Mouse (Mus musculus) forebrain, embryonic 14.5 days (tissue): ENCODE measurements around the gene Med12l. TPM values are rescaled to one million over a fixed set of nuclear protein-coding genes. Genes with fewer than 3 reads are reported as not detected.
A peak's percentile ranks its signal among the peaks of the same experiment; 100 is the strongest.

ENCODE experiments used
- ATAC-seq: fragments of 200-750 bp; cut with Nextera tagmentation; 2 replicates; pipeline ENCODE4 v1.8.0; 2017; ENCODE audit warnings: mild to moderate bottlenecking, moderate library complexity
- DNase-seq: peaks from one replicate; pipeline ENCODE4 v3.0.0-alpha.2; 2015; ENCODE audit warnings: low spot score
- H3K27ac ChIP-seq: fragments of 300-500 bp; sonication (generic); 2 replicates; pipeline ENCODE4 v1.5.1; 2014; ENCODE audit warnings: low read depth, mild to moderate bottlenecking, control low read depth, low read length, moderate library complexity
- H3K27me3 ChIP-seq: fragments of 300-500 bp; sonication (generic); replicated peaks from 2 replicates; pipeline ENCODE4 v1.6.1; 2014; ENCODE audit warnings: low read length, control low read depth, mixed read lengths; ENCODE audit not compliant: control insufficient read depth, insufficient read depth
- H3K36me3 ChIP-seq: fragments of 300-500 bp; sonication (generic); 2 replicates; pipeline ENCODE4 v1.6.1; 2014; ENCODE audit warnings: low read length, control low read depth; ENCODE audit not compliant: control insufficient read depth, insufficient read depth
- H3K4me1 ChIP-seq: fragments of 300-500 bp; sonication (generic); 2 replicates; pipeline ENCODE4 v1.6.1; 2014; ENCODE audit warnings: antibody characterized with exemption, low read length, control low read depth; ENCODE audit not compliant: control insufficient read depth, insufficient read depth
- H3K4me2 ChIP-seq: fragments of 300-500 bp; sonication (generic); 2 replicates; pipeline ENCODE4 v1.6.1; 2014; ENCODE audit warnings: mild to moderate bottlenecking, control low read depth, low read length
- H3K4me3 ChIP-seq: fragments of 300-500 bp; sonication (generic); 2 replicates; pipeline ENCODE4 v1.5.1; 2014; ENCODE audit warnings: low read depth, low read length, control low read depth
- H3K9ac ChIP-seq: fragments of 300-500 bp; sonication (generic); 2 replicates; pipeline ENCODE4 v1.6.1; 2014; ENCODE audit warnings: mild to moderate bottlenecking, low read length, control low read depth, moderate library complexity
- H3K9me3 ChIP-seq: fragments of 300-500 bp; sonication (generic); replicated peaks from 2 replicates; pipeline ENCODE4 v1.6.1; 2016; ENCODE audit warnings: low read length, control low read depth, mixed read lengths; ENCODE audit not compliant: control insufficient read depth
- WGBS: fragments of 180-500 bp; shearing (Covaris S2); extraction: QIAGEN DNeasy Blood & Tissue Kit; methylation state at CpG from one replicate; pipeline ENCODE4 v1.1.7; 2014; 5-methylcytosine and 5-hydroxymethylcytosine counted together
- polyA plus RNA-seq: library from polyadenylated mRNA; unstranded; fragments of >200 nt; fragmentation: Nextera tagmentation; extraction: Ambion mirVana; gene quantifications from 2 replicates; pipeline ENCODE4 v1.2.1, GENCODE M21; 2014

The Med12l gene
- polyA plus RNA-seq, 1 experiment from 2014 or later, result 2.3 TPM

DNA sequence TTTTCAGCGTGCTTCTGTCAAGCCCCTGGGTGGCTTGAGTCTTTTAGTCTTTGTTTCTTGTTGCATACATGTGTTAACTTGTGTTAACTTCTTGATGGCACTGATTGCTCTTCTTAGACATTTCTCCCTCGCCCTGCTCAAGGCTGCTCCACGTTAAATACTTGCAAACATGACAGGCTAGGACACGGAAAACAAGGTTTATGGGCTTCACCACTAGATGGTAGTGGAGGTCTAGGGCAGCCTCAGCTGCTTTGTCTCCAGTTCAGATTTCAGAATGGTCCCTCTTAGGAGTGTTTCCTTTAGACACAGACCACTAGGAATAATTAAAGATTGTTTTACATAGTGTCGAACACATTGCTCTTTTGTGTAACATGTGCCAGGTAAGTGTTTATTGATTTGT is 169.6 kb downstream of the Med12l start:
- no peak overlapping the region for H3K4me3 ChIP-seq
- H3K9ac ChIP-seq, result no peak overlapping the region
- no peaks in the 10 kb centered on the region for H3K27me3 ChIP-seq
- no peak overlapping the region for H3K27ac ChIP-seq
- DNase-seq (peak; percentile 67), ATAC-seq (peak; percentile 79)
- WGBS, result 46% methylated on average over 5 of the region's 5 CpGs
- no peaks in the 10 kb centered on the region for H3K9me3 ChIP-seq
- no peaks in the 10 kb centered on the region for H3K4me1 ChIP-seq
- no peak overlapping the region for H3K4me2 ChIP-seq
- H3K36me3 ChIP-seq, result no peaks in the 10 kb centered on the region

DNA sequence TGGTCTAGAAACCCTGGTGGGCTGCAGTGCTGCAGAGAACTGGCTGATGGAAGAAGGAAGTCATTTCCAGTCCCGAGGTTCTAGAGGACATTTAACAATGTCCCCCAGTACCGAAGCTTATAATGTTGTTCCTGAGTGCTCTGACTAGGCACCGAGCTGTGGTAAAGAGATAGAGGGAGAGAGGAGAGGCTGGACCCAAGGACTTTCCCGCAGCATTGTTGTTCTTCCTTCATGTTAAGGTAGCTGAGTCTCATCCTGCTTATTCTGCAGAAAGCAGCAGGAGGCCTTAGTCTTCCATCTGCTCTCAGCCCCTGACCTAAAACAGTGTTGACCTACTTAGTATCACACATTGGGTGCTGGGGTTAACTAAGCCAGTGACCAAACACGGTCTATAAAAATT is 171.2 kb downstream of the Med12l start:
- WGBS, result 79% methylated on average over 5 of the region's 5 CpGs
- Histone ChIP-seq H3K4me2 (no peak overlapping the region), H3K27me3 (no peaks in the 10 kb centered on the region), H3K36me3 (no peaks in the 10 kb centered on the region), H3K4me1 (no peaks in the 10 kb centered on the region), H3K27ac (no peak overlapping the region), H3K9ac (no peak overlapping the region), H3K4me3 (no peak overlapping the region), H3K9me3 (no peaks in the 10 kb centered on the region)
- no peak for DNase-seq
- ATAC-seq, result no peak

DNA sequence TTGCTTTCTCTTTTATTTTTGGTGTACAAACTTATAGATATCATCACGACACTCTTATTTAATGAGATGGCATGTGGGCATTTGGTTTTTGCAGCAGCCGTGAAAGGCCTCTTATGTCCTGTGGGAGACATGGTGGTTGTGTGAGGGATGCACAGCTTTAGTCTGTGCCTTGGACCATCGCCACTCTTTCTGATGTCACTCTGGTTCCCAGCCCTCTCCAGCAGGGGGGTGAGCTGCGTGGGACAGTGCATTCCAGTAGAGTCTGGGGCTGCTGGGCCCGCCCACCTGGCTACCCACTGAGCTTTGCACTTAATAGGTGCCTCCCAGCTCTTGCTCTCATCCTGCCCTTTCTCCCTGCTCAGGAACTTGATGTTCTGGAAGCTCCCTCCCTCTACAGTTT is 175.5 kb downstream of the Med12l start:
- Histone ChIP-seq H3K4me2 (no peak overlapping the region), H3K4me3 (no peak overlapping the region), H3K9ac (no peak overlapping the region), H3K4me1 (no peaks in the 10 kb centered on the region), H3K27me3 (no peaks in the 10 kb centered on the region), H3K9me3 (no peaks in the 10 kb centered on the region), H3K27ac (no peak overlapping the region), H3K36me3 (no peaks in the 10 kb centered on the region)
- DNase-seq (no peak), ATAC-seq (no peak)
- WGBS, result 56% methylated on average over 5 of the region's 5 CpGs

DNA sequence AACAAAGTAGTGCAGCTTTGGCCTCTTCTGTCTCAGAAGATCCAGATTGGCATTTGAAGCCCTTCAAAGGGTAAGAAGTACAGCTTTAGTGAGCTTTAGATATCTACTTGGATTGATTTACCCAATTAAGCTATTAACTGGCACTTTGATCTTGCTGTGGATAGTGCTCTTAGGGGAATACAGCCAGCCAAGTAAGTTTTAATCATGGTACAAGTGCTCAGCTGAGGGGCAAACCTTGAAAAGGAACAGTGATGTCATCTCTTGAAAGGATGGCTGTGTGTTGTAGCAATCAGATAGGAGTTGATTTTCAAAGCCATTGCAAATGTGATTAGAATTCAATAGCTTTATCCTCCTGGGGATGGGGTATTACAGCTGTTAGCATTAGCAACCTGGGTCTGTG is 176.5 kb downstream of the Med12l start:
- no peak overlapping the region for H3K4me2 ChIP-seq
- peak; percentile 11 for DNase-seq
- no peak overlapping the region for H3K4me3 ChIP-seq
- no peaks in the 10 kb centered on the region for H3K36me3 ChIP-seq
- H3K9ac ChIP-seq, result no peak overlapping the region
- H3K27ac ChIP-seq, result no peak overlapping the region
- H3K27me3 ChIP-seq, result no peaks in the 10 kb centered on the region
- H3K9me3 ChIP-seq, result no peaks in the 10 kb centered on the region
- no peak for ATAC-seq
- H3K4me1 ChIP-seq, result no peaks in the 10 kb centered on the region

DNA sequence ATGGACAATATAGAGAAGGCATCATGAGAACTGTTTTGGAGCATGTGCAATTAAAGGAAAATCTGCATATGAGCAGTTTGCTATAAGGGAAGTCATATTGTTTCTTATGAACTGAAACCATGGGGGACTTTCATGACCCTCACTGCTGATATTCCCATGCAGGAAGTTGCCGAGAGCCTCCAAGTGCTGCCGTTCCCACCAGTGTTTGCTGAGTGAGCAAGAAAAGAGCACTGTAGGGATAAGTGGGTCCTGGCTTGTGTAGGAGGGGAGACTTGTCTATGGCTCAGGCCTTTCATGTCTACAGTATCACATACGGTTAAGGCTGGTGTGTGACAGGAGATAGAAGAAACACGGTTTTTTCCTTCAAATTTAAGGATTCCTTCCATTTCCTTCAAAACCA is 180.0 kb downstream of the Med12l start:
- ATAC-seq (no peak), DNase-seq (no peak)
- H3K36me3 ChIP-seq, result no peaks in the 10 kb centered on the region
- no peak overlapping the region for H3K9ac ChIP-seq
- H3K9me3 ChIP-seq, result no peaks in the 10 kb centered on the region
- H3K4me1 ChIP-seq, result no peaks in the 10 kb centered on the region
- H3K27me3 ChIP-seq, result no peaks in the 10 kb centered on the region
- H3K27ac ChIP-seq, result no peak overlapping the region
- no peak overlapping the region for H3K4me2 ChIP-seq
- 94% methylated on average over 4 of the region's 4 CpGs for WGBS
- no peak overlapping the region for H3K4me3 ChIP-seq

DNA sequence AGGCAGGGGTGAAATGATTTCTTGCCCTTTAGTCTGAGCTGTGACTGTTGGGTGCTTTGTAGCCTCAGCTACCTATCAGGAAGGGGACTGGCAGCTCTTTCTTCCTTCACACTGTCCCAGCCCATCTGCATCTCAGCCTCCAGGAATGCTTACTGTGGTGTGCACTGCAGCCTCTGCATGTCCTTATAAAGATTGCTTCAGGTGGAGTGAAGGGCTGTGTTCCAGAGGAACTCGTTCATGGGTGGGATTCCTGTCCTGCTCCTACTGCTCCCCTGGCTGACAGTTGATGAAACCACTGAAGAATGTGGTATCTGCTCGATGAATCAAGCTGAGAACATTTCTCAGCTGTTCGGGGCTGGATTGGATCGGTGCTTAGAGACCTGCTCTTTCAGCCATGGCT is 181.7 kb downstream of the Med12l start:
- H3K27me3 ChIP-seq, result no peaks in the 10 kb centered on the region
- DNase-seq, result no peak
- WGBS, result 93% methylated on average over 4 of the region's 4 CpGs
- H3K36me3 ChIP-seq, result no peaks in the 10 kb centered on the region
- ATAC-seq, result no peak
- H3K4me1 ChIP-seq, result no peaks in the 10 kb centered on the region
- no peaks in the 10 kb centered on the region for H3K9me3 ChIP-seq
- H3K4me2 ChIP-seq, result no peak overlapping the region
- no peak overlapping the region for H3K9ac ChIP-seq
- H3K4me3 ChIP-seq, result no peak overlapping the region
- no peak overlapping the region for H3K27ac ChIP-seq

DNA sequence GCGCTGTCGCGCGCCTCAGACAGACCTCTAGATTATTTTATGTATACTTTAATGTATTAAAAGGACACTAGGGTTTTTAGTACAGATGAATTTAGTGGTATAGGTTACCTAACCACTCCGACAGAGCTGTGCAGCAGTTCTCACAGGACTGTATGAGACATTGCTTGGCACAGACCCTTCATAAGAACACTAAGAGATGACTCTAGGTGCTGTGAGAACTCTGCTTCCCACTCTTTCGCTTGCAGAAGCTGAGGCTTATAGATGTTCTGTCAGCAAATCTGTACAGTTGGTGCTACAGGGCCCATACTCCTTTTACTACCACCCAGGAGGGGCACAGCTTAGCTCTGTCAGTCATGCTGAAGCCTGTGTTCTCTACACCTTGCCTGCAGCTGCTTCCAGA is 186.0 kb downstream of the Med12l start:
- Histone ChIP-seq H3K27ac (no peak overlapping the region), H3K9me3 (no peaks in the 10 kb centered on the region), H3K9ac (no peak overlapping the region), H3K4me2 (no peak overlapping the region), H3K27me3 (no peaks in the 10 kb centered on the region), H3K4me1 (no peaks in the 10 kb centered on the region), H3K36me3 (no peaks in the 10 kb centered on the region), H3K4me3 (no peak overlapping the region)
- DNase-seq (no peak), ATAC-seq (no peak)
- WGBS, result 99% methylated on average over 6 of the region's 6 CpGs

DNA sequence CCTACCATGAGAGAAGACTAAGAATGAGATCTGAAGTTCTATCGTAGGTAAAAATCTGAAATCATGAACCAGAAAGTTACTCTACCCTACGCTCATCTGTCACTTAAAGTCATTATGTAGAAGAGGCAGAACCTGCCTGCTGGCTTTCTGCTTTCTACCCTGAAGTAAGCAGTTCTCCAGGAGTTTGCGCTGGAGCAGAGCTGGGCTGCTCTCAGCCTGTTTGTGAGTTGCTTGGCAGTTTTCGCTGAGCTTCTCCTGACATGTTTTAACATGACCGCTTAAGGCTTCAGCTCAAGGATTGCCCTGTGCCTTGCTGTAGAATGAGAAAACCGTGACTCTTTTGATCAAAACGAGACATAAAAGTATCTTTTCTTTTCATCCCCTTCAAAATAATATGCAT is 188.5 kb downstream of the Med12l start:
- no peak overlapping the region for H3K4me2 ChIP-seq
- H3K36me3 ChIP-seq, result no peaks in the 10 kb centered on the region
- no peaks in the 10 kb centered on the region for H3K9me3 ChIP-seq
- ATAC-seq (no peak), DNase-seq (no peak)
- H3K27me3 ChIP-seq, result no peaks in the 10 kb centered on the region
- no peak overlapping the region for H3K4me3 ChIP-seq
- H3K27ac ChIP-seq, result no peak overlapping the region
- WGBS, result 91% methylated on average over 7 of the region's 7 CpGs
- H3K4me1 ChIP-seq, result no peaks in the 10 kb centered on the region
- H3K9ac ChIP-seq, result no peak overlapping the region

DNA sequence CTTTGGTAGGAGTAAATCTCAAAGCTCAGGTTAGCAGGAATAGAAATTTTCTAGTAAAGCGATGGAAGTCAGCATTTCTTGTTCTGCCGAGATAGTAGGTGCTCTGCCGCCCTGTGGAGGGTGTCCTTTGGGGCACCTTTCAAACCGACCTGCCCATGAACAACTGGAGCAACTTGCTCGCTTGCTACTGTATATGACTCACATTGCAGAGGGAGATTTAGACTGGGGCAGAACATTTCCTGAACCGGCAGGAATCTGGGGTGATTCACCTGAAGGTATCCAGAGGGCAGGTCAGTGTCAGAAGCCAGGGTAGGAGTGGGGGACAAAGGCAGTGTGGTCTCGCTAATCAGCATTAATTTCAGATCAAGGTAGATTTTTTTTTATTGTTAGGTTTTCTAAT is 189.3 kb downstream of the Med12l start, which contains the start of gene Gpr87:
Gpr87 (minus strand) TSS at position 167 of the 400 bp plus-strand sequence.
- H3K27ac ChIP-seq, result no peak within 1 kb of the TSS
- H3K27me3 ChIP-seq, result no peaks in the 10 kb centered on the region
- no peak within 1 kb of the TSS for H3K4me3 ChIP-seq
- no peak within 1 kb of the TSS for H3K4me2 ChIP-seq
- ATAC-seq, result no peak
- H3K36me3 ChIP-seq, result no peaks in the 10 kb centered on the region
- H3K4me1 ChIP-seq, result no peaks in the 10 kb centered on the region
- WGBS, result 93% methylated on average over 7 of the region's 7 CpGs
- no peaks in the 10 kb centered on the region for H3K9me3 ChIP-seq
- DNase-seq, result no peak
- H3K9ac ChIP-seq, result no peak within 1 kb of the TSS
